Mouse (Mus musculus) embryonic facial prominence, embryonic 10.5 days (tissue): ENCODE results near the gene Sh3rf1. TPM values are rescaled to one million over a fixed set of nuclear protein-coding genes. Genes with fewer than 3 reads are reported as not detected.

ENCODE experiments used
- DNase-seq: peaks from one replicate; pipeline ENCODE4 v3.0.0-alpha.2; 2017; ENCODE audit warnings: low spot score
- H3K27ac ChIP-seq: fragments of 300-500 bp; sonication (generic); replicated peaks from 2 replicates; pipeline ENCODE4 v1.5.1; 2016; ENCODE audit warnings: mild to moderate bottlenecking
- H3K27me3 ChIP-seq: fragments of 300-500 bp; sonication (generic); replicated peaks from 2 replicates; pipeline ENCODE4 v1.6.1; 2016; ENCODE audit warnings: low read depth, mild to moderate bottlenecking; ENCODE audit not compliant: poor library complexity, severe bottlenecking
- H3K36me3 ChIP-seq: fragments of 300-500 bp; sonication (generic); replicated peaks from 2 replicates; pipeline ENCODE4 v1.6.1; 2016; ENCODE audit warnings: mild to moderate bottlenecking, moderate library complexity
- H3K4me1 ChIP-seq: fragments of 300-500 bp; sonication (generic); 2 replicates; pipeline ENCODE4 v1.6.1; 2016
- H3K4me3 ChIP-seq: fragments of 300-500 bp; sonication (generic); 2 replicates; pipeline ENCODE4 v1.5.1; 2016; ENCODE audit warnings: mild to moderate bottlenecking, moderate library complexity
- H3K9me3 ChIP-seq: fragments of 300-500 bp; sonication (generic); 2 replicates; pipeline ENCODE4 v1.6.1; 2016; ENCODE audit warnings: mild to moderate bottlenecking
- WGBS: fragments of 180-500 bp; shearing (Covaris S2); methylation state at CpG from one replicate; pipeline ENCODE4 v1.1.7; 2016; 5-methylcytosine and 5-hydroxymethylcytosine counted together
- polyA plus RNA-seq: library from polyadenylated mRNA; unstranded; fragments of >200 nt; fragmentation: Nextera tagmentation; extraction: Ambion mirVana; gene quantifications from 2 replicates; pipeline ENCODE4 v1.2.1, GENCODE M21; 2016

Gene Sh3rf1
- polyA plus RNA-seq, 1 experiment from 2014 or later = 17.0 TPM

GRCm38 (mm10) chr8:61203035-61203826 lies 20.4 kb upstream of the Sh3rf1 start:
- H3K27me3 ChIP-seq = no peaks in the 10 kb centered on the region
- H3K27ac ChIP-seq = peak overlapping the region; percentile 30; the same call in 1 of the 2 replicates
- H3K9me3 ChIP-seq = no peaks in the 10 kb centered on the region
- WGBS = 87% methylated on average over 5 of the region's 5 CpGs
- H3K36me3 ChIP-seq = no peaks in the 10 kb centered on the region
- H3K4me1 ChIP-seq = peaks cover 13% of the 10 kb centered on the region; the same call in 1 of the 2 replicates
- no peak for DNase-seq
- no peak overlapping the region for H3K4me3 ChIP-seq

DNA sequence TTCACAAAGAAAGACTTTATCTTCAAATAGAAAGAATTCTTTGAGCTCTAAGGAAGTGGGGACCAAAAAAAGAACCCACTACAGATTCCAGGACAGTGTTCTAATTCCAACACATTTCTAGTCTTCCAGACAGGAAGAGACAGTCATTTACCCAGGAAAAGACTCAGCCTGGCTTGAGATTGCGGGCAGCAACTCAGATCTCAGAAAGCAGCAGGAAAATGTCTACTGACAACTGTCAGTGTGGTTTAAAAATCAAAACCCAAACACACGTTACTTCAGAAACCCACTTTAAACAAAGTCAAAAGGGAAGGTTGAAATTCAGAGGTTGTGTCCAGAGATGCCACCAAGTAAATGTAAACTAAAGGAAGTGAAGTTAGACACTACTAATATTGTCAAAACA lies 16.8 kb upstream of the Sh3rf1 start:
- Histone ChIP-seq H3K4me3 (no peak overlapping the region), H3K36me3 (no peaks in the 10 kb centered on the region), H3K9me3 (no peaks in the 10 kb centered on the region), H3K4me1 (peaks cover 23% of the 10 kb centered on the region; the same call in 1 of the 2 replicates), H3K27me3 (no peaks in the 10 kb centered on the region), H3K27ac (no peak overlapping the region)
- DNase-seq = no peak
- WGBS = 69% methylated on average over 2 of the region's 2 CpGs

DNA sequence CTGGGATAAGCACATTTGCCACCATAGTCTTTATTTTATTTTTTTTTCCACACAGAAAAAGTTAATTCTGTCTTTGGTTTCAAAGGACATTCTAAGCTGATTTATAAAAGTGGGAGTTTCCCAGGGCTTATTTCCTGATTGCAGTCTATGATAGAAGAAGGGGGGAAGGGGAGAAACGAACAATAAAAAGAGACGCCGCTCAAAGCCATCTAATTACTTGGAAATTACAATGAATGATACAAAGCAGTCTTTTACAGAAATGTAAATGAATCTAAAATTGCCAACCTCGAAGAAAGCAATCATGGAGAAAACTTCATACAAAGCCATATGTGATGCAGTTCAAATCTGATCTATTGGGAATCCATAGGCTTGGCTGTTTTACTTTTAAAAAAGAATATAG lies 16.0 kb upstream of the Sh3rf1 start:
- H3K4me1 ChIP-seq = peaks cover 18% of the 10 kb centered on the region; the same call in 1 of the 2 replicates
- H3K27me3 ChIP-seq = no peaks in the 10 kb centered on the region
- H3K9me3 ChIP-seq = no peaks in the 10 kb centered on the region
- WGBS = 87% methylated on average over 4 of the region's 4 CpGs
- H3K27ac ChIP-seq = no peak overlapping the region
- no peaks in the 10 kb centered on the region for H3K36me3 ChIP-seq
- DNase-seq = no peak
- no peak overlapping the region for H3K4me3 ChIP-seq

DNA sequence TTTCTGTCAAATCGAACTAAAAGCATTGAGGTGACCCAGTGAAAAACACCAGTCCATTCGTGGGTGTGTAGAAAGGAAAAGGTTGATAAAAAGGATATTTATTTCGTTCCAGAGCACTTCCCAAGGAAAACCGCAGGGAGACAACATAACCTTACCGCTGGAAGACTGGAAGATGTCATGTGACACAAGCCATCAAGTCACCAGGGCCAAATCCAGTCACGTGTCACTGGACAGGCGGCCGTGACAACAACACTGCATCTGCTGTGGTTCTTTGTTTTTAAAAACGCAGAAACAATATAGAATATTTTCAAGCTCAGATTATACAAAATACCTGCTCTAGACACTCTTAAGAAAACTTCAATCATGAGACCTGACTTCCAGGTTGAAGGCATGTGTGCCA lies 15.0 kb upstream of the Sh3rf1 start:
- WGBS = 88% methylated on average over 9 of the region's 9 CpGs
- Histone ChIP-seq H3K27me3 (no peaks in the 10 kb centered on the region), H3K36me3 (no peaks in the 10 kb centered on the region), H3K4me1 (0 out of 2 replicates have a peak, but pooled peaks cover 12% of the 10 kb centered on the region), H3K27ac (no peak overlapping the region), H3K9me3 (no peaks in the 10 kb centered on the region), H3K4me3 (no peak overlapping the region)
- no peak for DNase-seq

DNA sequence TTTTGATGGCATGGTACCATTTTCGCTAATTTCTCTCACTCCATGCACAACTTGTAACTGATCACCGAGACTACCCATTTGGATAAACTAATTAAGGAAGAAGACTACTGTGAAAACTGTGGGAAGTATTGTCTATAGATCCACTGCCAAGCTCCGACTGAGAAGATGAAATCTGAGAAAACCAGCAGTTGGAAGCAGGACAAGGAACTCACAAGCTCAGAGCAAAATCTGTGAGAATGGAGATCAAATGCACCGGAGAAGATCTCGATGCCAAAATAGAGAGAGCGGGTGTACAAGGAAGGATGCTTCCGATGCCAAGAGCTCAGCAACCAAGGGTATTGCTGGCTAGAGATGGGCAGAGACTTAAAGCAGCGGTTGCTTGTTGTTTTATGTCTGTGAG lies 12.8 kb upstream of the Sh3rf1 start:
- 87% methylated on average over 8 of the region's 8 CpGs for WGBS
- Histone ChIP-seq H3K27ac (no peak overlapping the region), H3K27me3 (no peaks in the 10 kb centered on the region), H3K36me3 (no peaks in the 10 kb centered on the region), H3K9me3 (no peaks in the 10 kb centered on the region), H3K4me1 (peaks cover 18% of the 10 kb centered on the region), H3K4me3 (no peak overlapping the region)
- DNase-seq = no peak

- Histone ChIP-seq H3K9me3 (no peaks in the 10 kb centered on the region), H3K36me3 (no peaks in the 10 kb centered on the region), H3K4me1 (peaks cover 26% of the 10 kb centered on the region), H3K4me3 (no peak overlapping the region), H3K27ac (no peak overlapping the region), H3K27me3 (no peaks in the 10 kb centered on the region)
- 44% methylated on average over 5 of the region's 5 CpGs for WGBS
- DNase-seq = peak; percentile 63
These were observed 8.4 kb upstream of the Sh3rf1 start for GRCm38 (mm10) chr8:61215081-61215819.

DNA sequence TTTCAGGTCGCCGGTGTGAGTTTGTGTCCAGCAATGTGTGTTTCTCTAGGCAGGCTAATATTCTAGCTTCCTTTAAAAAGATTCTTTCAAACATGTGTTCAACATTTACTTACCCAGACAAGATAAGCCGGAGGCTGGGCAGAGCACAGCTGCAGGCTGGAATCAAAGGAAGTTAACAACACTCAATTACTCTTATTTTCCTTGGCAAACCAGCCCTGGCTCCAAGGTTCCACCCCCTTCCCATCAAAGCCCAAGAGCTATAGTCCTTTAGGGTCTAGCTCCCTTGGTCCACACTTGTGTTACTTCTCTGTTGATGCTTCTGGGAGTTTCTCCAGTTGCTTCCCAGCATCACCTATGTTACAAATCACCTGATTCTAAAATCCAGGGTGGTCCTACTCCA lies 6.7 kb upstream of the Sh3rf1 start:
- Histone ChIP-seq H3K27me3 (no peaks in the 10 kb centered on the region), H3K4me1 (peaks cover 16% of the 10 kb centered on the region), H3K9me3 (no peaks in the 10 kb centered on the region), H3K36me3 (no peaks in the 10 kb centered on the region), H3K4me3 (no peak overlapping the region), H3K27ac (peak overlapping the region; percentile 24; the same call in 1 of the 2 replicates)
- DNase-seq = no peak
- 57% methylated on average over 3 of the region's 3 CpGs for WGBS

GRCm38 (mm10) chr8:61217426-61217825 lies 6.2 kb upstream of the Sh3rf1 start:
- H3K27me3 ChIP-seq = no peaks in the 10 kb centered on the region
- H3K9me3 ChIP-seq = no peaks in the 10 kb centered on the region
- 81% methylated on average over 8 of the region's 8 CpGs for WGBS
- no peak for DNase-seq
- H3K4me3 ChIP-seq = no peak overlapping the region
- peaks cover 16% of the 10 kb centered on the region for H3K4me1 ChIP-seq
- H3K36me3 ChIP-seq = no peaks in the 10 kb centered on the region
- H3K27ac ChIP-seq = peak overlapping the region; percentile 24; the same call in 1 of the 2 replicates

GRCm38 (mm10) chr8:61218439-61218838 lies 5.2 kb upstream of the Sh3rf1 start:
- no peaks in the 10 kb centered on the region for H3K9me3 ChIP-seq
- no peak overlapping the region for H3K4me3 ChIP-seq
- no peaks in the 10 kb centered on the region for H3K27me3 ChIP-seq
- no peaks in the 10 kb centered on the region for H3K36me3 ChIP-seq
- no peak overlapping the region for H3K27ac ChIP-seq
- 96% methylated on average over 2 of the region's 2 CpGs for WGBS
- no peak for DNase-seq
- peaks cover 21% of the 10 kb centered on the region for H3K4me1 ChIP-seq

- DNase-seq = no peak
- H3K27me3 ChIP-seq = no peaks in the 10 kb centered on the region
- no peaks in the 10 kb centered on the region for H3K9me3 ChIP-seq
- H3K36me3 ChIP-seq = peaks cover 7% of the 10 kb centered on the region
- H3K4me1 ChIP-seq = peaks cover 47% of the 10 kb centered on the region
- H3K27ac ChIP-seq = peak overlapping the region; percentile 96
- WGBS = 23% methylated on average over 5 of the region's 5 CpGs
- peak overlapping the region; percentile 90 for H3K4me3 ChIP-seq
These were observed 389 bp upstream of the Sh3rf1 start for GRCm38 (mm10) chr8:61223283-61223682.

- Histone ChIP-seq H3K4me3 (peak overlapping the region; percentile 90), H3K36me3 (peaks cover 17% of the 10 kb centered on the region), H3K27me3 (no peaks in the 10 kb centered on the region), H3K27ac (peak overlapping the region; percentile 96), H3K4me1 (peaks cover 58% of the 10 kb centered on the region), H3K9me3 (no peaks in the 10 kb centered on the region)
- peak; percentile 55 for DNase-seq
- under 1% methylated on average over 41 of the region's 41 CpGs for WGBS
These were observed 864 bp downstream of the Sh3rf1 start for GRCm38 (mm10) chr8:61224380-61225092.

GRCm38 (mm10) chr8:61225581-61226395 lies 2.1 kb downstream of the Sh3rf1 start:
- Histone ChIP-seq H3K9me3 (no peaks in the 10 kb centered on the region), H3K4me3 (peak overlapping the region; percentile 90), H3K27ac (peak overlapping the region; percentile 96), H3K4me1 (peaks cover 63% of the 10 kb centered on the region), H3K27me3 (no peaks in the 10 kb centered on the region), H3K36me3 (peaks cover 29% of the 10 kb centered on the region)
- DNase-seq = peak; percentile 54
- 46% methylated on average over 20 of the region's 20 CpGs for WGBS
